Mouse (Mus musculus) frontal cortex, postnatal 14 days (tissue): ENCODE measurements at regions not wholly inside any gene's neighbourhood (a gene's known extent, or its start where the extent isn't known, plus 50 kb on each side); places are given as distances from the start of the nearest gene placed in this dataset.

ENCODE experiments used
- DNase-seq, 2 experiments: peaks; one replicate each; pipeline ENCODE4 v3.0.0; 2022; ENCODE audit warnings: low spot score in 2 of 2

- no peak for DNase-seq
Measured at GRCm38 (mm10) chr1:61135597-61136545, 158.1 kb downstream of the Icos start.

GRCm38 (mm10) chr1:61137210-61137885, 159.6 kb downstream of the Icos start:
- DNase-seq, result no peak

GRCm38 (mm10) chr1:61137954-61138353, 160.2 kb downstream of the Icos start:
- DNase-seq, result no peak

- peak; percentile 29 to 30 for DNase-seq
Measured at GRCm38 (mm10) chr1:61139291-61139983, 161.7 kb downstream of the Icos start.

GRCm38 (mm10) chr1:61139984-61140648, 162.4 kb downstream of the Icos start:
- no peak for DNase-seq

- no peak for DNase-seq
Measured at GRCm38 (mm10) chr1:61140870-61141591, 163.3 kb downstream of the Icos start.

GRCm38 (mm10) chr1:61141592-61141930, 163.8 kb downstream of the Icos start:
- no peak for DNase-seq

- DNase-seq, result no peak
Measured at GRCm38 (mm10) chr1:61141952-61142351, 164.2 kb downstream of the Icos start.

GRCm38 (mm10) chr1:61143030-61143753, 165.5 kb downstream of the Icos start:
- no peak for DNase-seq

GRCm38 (mm10) chr1:61143754-61144066, 166.0 kb downstream of the Icos start:
- no peak for DNase-seq

GRCm38 (mm10) chr1:61145013-61145412, 167.3 kb downstream of the Icos start:
- DNase-seq, result no peak

GRCm38 (mm10) chr1:61145572-61145971, 167.8 kb downstream of the Icos start:
- DNase-seq, result no peak

GRCm38 (mm10) chr1:61146222-61146723, 168.5 kb downstream of the Icos start:
- no peak for DNase-seq

GRCm38 (mm10) chr1:61151742-61152141, 174.0 kb downstream of the Icos start:
- no peak for DNase-seq

GRCm38 (mm10) chr1:61152157-61152556, 174.4 kb downstream of the Icos start:
- DNase-seq, result no peak

- DNase-seq, result no peak
Measured at GRCm38 (mm10) chr1:61154216-61154615, 176.5 kb downstream of the Icos start.

GRCm38 (mm10) chr1:61157271-61157670, 179.5 kb downstream of the Icos start:
- no peak for DNase-seq

- no peak for DNase-seq
Measured at GRCm38 (mm10) chr1:61160505-61160904, 182.8 kb downstream of the Icos start.

- no peak for DNase-seq
Measured at GRCm38 (mm10) chr1:61164271-61164670, 186.5 kb downstream of the Icos start.

GRCm38 (mm10) chr1:61171941-61172340, 194.2 kb downstream of the Icos start:
- DNase-seq, result no peak
